Mouse (Mus musculus) kidney, postnatal 0 days (tissue): Measurements from ENCODE around the gene Itgb6. TPM values are rescaled to one million over a fixed set of nuclear protein-coding genes. Genes with fewer than 3 reads are reported as not detected.

ENCODE experiments used
- ATAC-seq: fragments of 200-750 bp; cut with Nextera tagmentation; replicated peaks from 2 replicates; pipeline ENCODE4 v1.8.0; 2017; ENCODE audit warnings: low read depth, moderate number of reproducible peaks, moderate TSS enrichment, moderate library complexity; ENCODE audit not compliant: low FRiP score
- DNase-seq: peaks from one replicate; pipeline ENCODE4 v3.0.0-alpha.2; 2016; ENCODE audit warnings: low spot score
- H3K27ac ChIP-seq: fragments of 300-500 bp; sonication (generic); 2 replicates; pipeline ENCODE4 v1.5.1; 2014; ENCODE audit warnings: mild to moderate bottlenecking
- H3K27me3 ChIP-seq: fragments of 300-500 bp; sonication (generic); 2 replicates; pipeline ENCODE4 v1.6.1; 2014; ENCODE audit warnings: low read length, mixed read lengths; ENCODE audit not compliant: insufficient read depth
- H3K36me3 ChIP-seq: fragments of 300-500 bp; sonication (generic); 2 replicates; pipeline ENCODE4 v1.6.1; 2014; ENCODE audit warnings: low read length, mixed read lengths; ENCODE audit not compliant: insufficient read depth
- H3K4me1 ChIP-seq: fragments of 300-500 bp; sonication (generic); replicated peaks from 2 replicates; pipeline ENCODE4 v1.6.1; 2014; ENCODE audit warnings: antibody characterized with exemption, low read length, mixed read lengths; ENCODE audit not compliant: insufficient read depth
- H3K4me2 ChIP-seq: fragments of 300-500 bp; sonication (generic); 2 replicates; pipeline ENCODE4 v1.6.1; 2014; ENCODE audit warnings: mild to moderate bottlenecking, low read length, moderate library complexity, mixed read lengths
- H3K4me3 ChIP-seq: fragments of 300-500 bp; sonication (generic); replicated peaks from 2 replicates; pipeline ENCODE4 v1.5.1; 2014; ENCODE audit warnings: low read depth, low read length
- H3K9ac ChIP-seq: fragments of 300-500 bp; sonication (generic); 2 replicates; pipeline ENCODE4 v1.6.1; 2014; ENCODE audit warnings: low read depth, low read length
- H3K9me3 ChIP-seq: fragments of 300-500 bp; sonication (generic); replicated peaks from 2 replicates; pipeline ENCODE4 v1.6.1; 2016; ENCODE audit warnings: low read length, inconsistent platforms, mixed read lengths
- CTCF ChIP-seq: IDR thresholded peaks from 2 replicates; pipeline ENCODE4 v1.5.1; 2016; ENCODE audit warnings: antibody characterized with exemption, low read depth, mild to moderate bottlenecking, moderate library complexity
- WGBS: fragments of 180-500 bp; shearing (Covaris S2); extraction: QIAGEN DNeasy Blood & Tissue Kit; methylation state at CpG from one replicate; pipeline ENCODE4 v1.1.7; 2014; 5-methylcytosine and 5-hydroxymethylcytosine counted together
- polyA plus RNA-seq: library from polyadenylated mRNA; unstranded; fragments of >200 nt; fragmentation: Nextera tagmentation; extraction: Ambion mirVana; gene quantifications from 2 replicates; pipeline ENCODE4 v1.2.1, GENCODE M21; 2015

Itgb6 gene
- polyA plus RNA-seq, 1 experiment from 2014 or later = 28.8 TPM

DNA sequence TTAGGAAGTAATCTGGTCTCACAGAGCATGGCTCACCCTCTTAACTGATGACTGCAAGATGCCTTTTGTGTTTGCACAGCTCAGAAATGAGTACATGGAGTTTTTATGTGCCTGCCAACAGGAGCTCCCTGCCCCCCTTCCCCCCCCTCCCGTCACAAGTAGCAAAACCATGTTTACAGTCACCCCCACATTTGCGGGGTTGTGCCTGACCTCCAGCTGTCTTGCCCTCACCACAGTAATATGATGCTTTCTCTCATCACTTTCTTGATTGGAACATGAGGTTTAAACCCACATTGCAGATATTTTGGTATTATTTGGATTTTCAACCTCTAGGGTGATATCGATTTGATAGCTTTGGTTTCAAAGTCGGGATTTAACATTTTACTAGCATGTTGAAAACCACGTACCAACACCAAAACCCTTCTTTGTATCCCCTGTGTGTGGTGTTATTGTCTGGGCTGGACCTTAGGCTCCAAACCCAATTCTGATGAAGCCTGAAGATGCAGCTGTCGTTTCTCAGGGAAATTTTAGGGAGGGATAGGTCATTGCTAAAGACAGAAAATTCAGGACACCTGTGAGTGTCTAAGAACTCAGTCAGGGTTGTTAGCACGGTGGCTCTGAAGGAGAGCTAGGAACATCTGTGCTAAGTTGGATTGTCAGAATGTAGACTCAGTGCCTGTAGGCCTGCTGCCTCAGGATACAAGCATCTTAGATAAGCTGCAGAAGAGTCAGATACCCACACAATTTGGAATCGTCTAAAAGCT, 112.8 kb downstream of the Itgb6 start:
- Histone ChIP-seq H3K27me3 (no peaks in the 10 kb centered on the region), H3K9me3 (no peaks in the 10 kb centered on the region), H3K4me3 (no peak overlapping the region), H3K9ac (no peak overlapping the region), H3K4me2 (no peak overlapping the region), H3K27ac (no peak overlapping the region), H3K36me3 (no peaks in the 10 kb centered on the region), H3K4me1 (no peaks in the 10 kb centered on the region)
- DNase-seq (no peak), ATAC-seq (no peak)
- TF ChIP-seq CTCF = no peak
- 66% methylated on average over 8 of the region's 8 CpGs for WGBS

DNA sequence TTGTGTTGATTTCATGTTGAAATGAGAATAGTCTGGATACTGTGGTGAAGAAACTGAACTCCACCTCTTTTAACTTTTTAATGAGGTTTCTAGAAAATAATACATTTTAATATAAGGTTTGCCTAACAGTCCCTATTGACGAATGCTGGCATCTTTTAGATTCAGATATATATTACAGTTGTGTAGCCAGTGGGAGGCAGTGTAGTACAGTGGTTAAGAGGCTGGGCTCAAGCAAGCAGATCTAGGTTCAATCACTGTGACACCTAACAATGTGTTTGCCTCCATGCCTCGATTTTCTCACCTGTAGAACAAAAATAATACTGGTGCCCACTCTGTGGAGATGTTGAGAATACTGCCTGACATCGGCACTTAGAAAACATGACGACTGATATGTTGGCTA, 114.5 kb downstream of the Itgb6 start:
- ATAC-seq (no peak), DNase-seq (peak; percentile 14)
- H3K27me3 ChIP-seq = no peaks in the 10 kb centered on the region
- no peaks in the 10 kb centered on the region for H3K36me3 ChIP-seq
- 72% methylated on average over 4 of the region's 4 CpGs for WGBS
- H3K9me3 ChIP-seq = no peaks in the 10 kb centered on the region
- no peak overlapping the region for H3K4me3 ChIP-seq
- H3K9ac ChIP-seq = no peak overlapping the region
- H3K4me2 ChIP-seq = no peak overlapping the region
- TF ChIP-seq CTCF = peak; percentile 52
- no peak overlapping the region for H3K27ac ChIP-seq
- H3K4me1 ChIP-seq = no peaks in the 10 kb centered on the region

DNA sequence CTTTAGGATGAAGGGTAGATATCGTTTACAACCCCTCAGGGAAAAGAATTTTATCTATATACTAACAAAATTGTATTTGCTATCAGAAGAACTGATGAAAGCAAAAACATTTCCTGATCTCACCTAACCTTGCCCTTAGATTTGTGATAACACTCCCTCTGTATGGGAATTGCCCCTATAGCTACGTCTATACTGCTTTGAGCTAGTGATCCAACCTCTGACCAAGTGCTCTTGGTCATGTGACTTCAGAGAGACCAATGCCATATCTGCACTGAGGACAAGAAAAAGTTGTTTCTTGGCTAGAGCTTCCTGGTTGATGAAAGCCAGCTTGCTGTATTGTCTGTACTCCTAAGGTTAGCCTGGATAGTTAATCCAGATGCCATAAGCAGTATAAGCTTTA, 121.1 kb downstream of the Itgb6 start:
- no peaks in the 10 kb centered on the region for H3K27me3 ChIP-seq
- no peaks in the 10 kb centered on the region for H3K4me1 ChIP-seq
- H3K4me2 ChIP-seq = no peak overlapping the region
- no peak overlapping the region for H3K9ac ChIP-seq
- no peak overlapping the region for H3K27ac ChIP-seq
- no peaks in the 10 kb centered on the region for H3K9me3 ChIP-seq
- DNase-seq = no peak
- H3K4me3 ChIP-seq = no peak overlapping the region
- no peaks in the 10 kb centered on the region for H3K36me3 ChIP-seq
- 77% methylated on average over 2 of the region's 2 CpGs for WGBS
- no peak for ATAC-seq
- no peak for TF ChIP-seq CTCF

DNA sequence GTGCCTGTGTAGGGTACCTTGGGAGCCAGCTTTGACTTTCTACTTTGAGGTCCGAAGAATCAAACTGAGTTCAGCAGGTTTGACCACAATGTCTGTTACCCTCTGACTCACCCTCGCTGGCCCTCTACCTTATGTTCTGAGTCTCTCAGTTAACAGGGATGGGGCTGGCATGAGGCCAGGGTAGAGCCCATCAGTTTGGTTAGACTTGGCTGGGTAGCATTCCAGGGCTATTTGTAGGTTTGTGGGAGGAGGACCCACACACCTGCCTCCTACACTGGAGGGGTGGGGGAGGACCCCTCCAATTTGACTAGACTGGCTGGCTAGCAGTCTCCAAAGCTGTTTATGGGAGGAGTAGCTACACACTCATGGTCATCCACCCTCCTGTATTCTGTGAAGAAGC, 121.6 kb downstream of the Itgb6 start:
- no peak for TF ChIP-seq CTCF
- Histone ChIP-seq H3K27ac (no peak overlapping the region), H3K36me3 (no peaks in the 10 kb centered on the region), H3K9me3 (no peaks in the 10 kb centered on the region), H3K4me3 (no peak overlapping the region), H3K4me1 (no peaks in the 10 kb centered on the region), H3K27me3 (no peaks in the 10 kb centered on the region), H3K4me2 (no peak overlapping the region), H3K9ac (no peak overlapping the region)
- DNase-seq = no peak
- ATAC-seq = no peak
- WGBS = 86% methylated on average over 2 of the region's 2 CpGs

DNA sequence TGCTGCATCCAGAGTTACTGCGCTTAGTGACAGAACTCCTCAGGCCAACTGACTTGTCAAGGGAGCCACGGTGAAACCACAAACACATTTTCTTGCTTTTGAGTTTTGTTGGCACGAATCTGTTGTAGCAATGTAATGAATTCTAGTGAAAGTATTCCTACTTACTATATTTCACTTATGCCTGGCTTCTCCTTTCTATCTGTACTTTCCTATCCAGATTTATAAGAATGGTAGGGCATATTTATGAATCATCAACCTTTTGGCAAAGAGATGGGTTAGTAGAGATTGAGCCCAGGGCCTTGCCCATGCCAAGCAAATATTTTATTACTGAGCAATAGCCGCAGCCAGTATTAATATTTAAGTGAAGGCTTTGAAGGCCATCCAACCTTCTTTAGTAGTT, 139.0 kb downstream of the Itgb6 start:
- H3K27me3 ChIP-seq = no peaks in the 10 kb centered on the region
- no peak overlapping the region for H3K4me2 ChIP-seq
- ATAC-seq = no peak
- no peak overlapping the region for H3K9ac ChIP-seq
- no peaks in the 10 kb centered on the region for H3K9me3 ChIP-seq
- 89% methylated on average over 4 of the region's 4 CpGs for WGBS
- no peak overlapping the region for H3K27ac ChIP-seq
- H3K4me3 ChIP-seq = no peak overlapping the region
- H3K4me1 ChIP-seq = no peaks in the 10 kb centered on the region
- TF ChIP-seq CTCF = no peak
- no peaks in the 10 kb centered on the region for H3K36me3 ChIP-seq
- no peak for DNase-seq

DNA sequence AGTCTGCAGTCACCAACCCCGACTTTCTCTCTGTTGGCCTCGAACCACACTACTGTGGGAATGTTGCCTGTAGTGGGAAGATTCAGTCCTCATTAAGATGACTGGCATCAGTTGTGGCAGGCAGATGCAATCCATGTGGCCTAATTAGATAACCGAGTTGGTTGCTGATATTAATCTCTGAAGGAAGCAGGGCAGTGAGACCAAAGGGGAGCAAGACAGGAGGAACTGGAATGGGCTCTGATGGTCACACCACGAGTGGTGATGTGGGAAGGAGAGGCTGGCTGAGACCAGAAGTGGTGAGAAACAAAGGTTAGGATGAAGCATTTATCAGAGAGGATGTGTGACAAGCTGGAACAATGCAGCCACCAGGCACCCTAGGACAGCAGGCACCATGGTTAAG, 167.9 kb downstream of the Itgb6 start:
- Histone ChIP-seq H3K4me1 (peaks cover 9% of the 10 kb centered on the region; the same call in 1 of the 2 replicates), H3K9ac (no peak overlapping the region), H3K4me2 (no peak overlapping the region), H3K27me3 (no peaks in the 10 kb centered on the region), H3K4me3 (no peak overlapping the region), H3K36me3 (no peaks in the 10 kb centered on the region), H3K27ac (no peak overlapping the region), H3K9me3 (no peaks in the 10 kb centered on the region)
- 73% methylated on average over 4 of the region's 4 CpGs for WGBS
- DNase-seq = no peak
- TF ChIP-seq CTCF = no peak
- ATAC-seq = no peak
